Comparison of ENCODE assay signal across 28 mouse cellular contexts in the genomic region with DNA sequence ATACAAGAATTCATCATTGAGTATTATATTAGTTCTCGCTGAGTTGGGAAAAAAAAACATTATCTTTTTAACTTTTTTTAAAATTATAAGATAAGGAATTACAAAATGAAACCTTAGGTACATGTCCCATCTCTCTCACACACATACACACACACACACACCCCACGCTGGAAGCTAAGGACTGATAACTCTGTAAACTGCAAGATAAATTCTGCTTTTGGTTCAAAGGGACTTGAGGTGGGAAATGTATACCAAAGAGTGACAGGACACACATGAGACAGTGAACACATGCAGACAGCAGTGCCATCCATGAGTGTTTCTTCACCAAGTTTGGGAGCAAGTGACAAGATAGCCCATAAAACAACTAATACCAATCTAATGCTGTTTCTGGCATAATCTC.
DNase-seq lines count a peak whose midpoint lies in the region; ATAC-seq lines count a peak whose summit lies in the region.
"Had no signal": no experiment of that assay in that cellular context is flagged by ENCODE, and none has a peak within 500 bp of the region (broad histone marks: within the 10 kb centered on the region; RNA-seq: fewer than 3 reads in every experiment).

No protein-coding gene starts in this region.

- H3K9me3 ChIP-seq in heart, embryonic 11.5 days (replicated peaks; ENCODE audit: control insufficient read depth, low read length): no peaks in the 10 kb centered on the region
- no peaks in the 10 kb centered on the region for H3K9me3 ChIP-seq in liver, embryonic 11.5 days (ENCODE audit: control insufficient read depth, low read length)
- H3K9me3 ChIP-seq in liver, embryonic 16.5 days (replicated peaks; ENCODE audit: control insufficient read depth, low read length): no peaks in the 10 kb centered on the region
- H3K9me3 ChIP-seq: embryonic facial prominence, embryonic 12.5 days; forebrain, embryonic 10.5 days; forebrain, embryonic 15.5 days; G1E; hindbrain, embryonic 13.5 days; lung, embryonic 15.5 days; megakaryocyte, embryonic 14.5 days; midbrain, embryonic 13.5 days had no signal

- peak overlapping the region; percentile 41; the same call in 1 of the 2 replicates for H3K27ac ChIP-seq in heart, embryonic 11.5 days (ENCODE audit: low read depth, low read length)
- H3K27ac ChIP-seq in liver, embryonic 11.5 days (ENCODE audit: low read depth, low read length): no peak overlapping the region
- peak overlapping the region; percentile 70; the same call in 1 of the 2 replicates for H3K27ac ChIP-seq in liver, embryonic 16.5 days (ENCODE audit: low read length)
- H3K27ac ChIP-seq: embryonic facial prominence, embryonic 12.5 days; forebrain, embryonic 10.5 days; forebrain, embryonic 15.5 days; hindbrain, embryonic 13.5 days; lung, embryonic 15.5 days; midbrain, embryonic 13.5 days had no signal

- H3K9ac ChIP-seq in heart, embryonic 11.5 days (ENCODE audit: low read depth, low read length): no peak overlapping the region
- no peak overlapping the region for H3K9ac ChIP-seq in liver, embryonic 11.5 days (ENCODE audit: low read depth, low read length)
- no peak overlapping the region for H3K9ac ChIP-seq in liver, embryonic 16.5 days (ENCODE audit: low read depth, low read length)
- H3K9ac ChIP-seq: embryonic facial prominence, embryonic 12.5 days; forebrain, embryonic 15.5 days; hindbrain, embryonic 13.5 days; lung, embryonic 15.5 days; midbrain, embryonic 13.5 days had no signal

- no peaks in the 10 kb centered on the region for H3K4me1 ChIP-seq in heart, embryonic 11.5 days (ENCODE audit: control insufficient read depth, insufficient read depth, low read length)
- H3K4me1 ChIP-seq in liver, embryonic 11.5 days (replicated peaks; ENCODE audit: control insufficient read depth, insufficient read depth, low read length): peaks cover 9% of the 10 kb centered on the region
- H3K4me1 ChIP-seq in liver, embryonic 16.5 days (ENCODE audit: control insufficient read depth, low read depth, low read length): peaks cover 13% of the 10 kb centered on the region
- H3K4me1 ChIP-seq: embryonic facial prominence, embryonic 12.5 days; forebrain, embryonic 10.5 days; forebrain, embryonic 15.5 days; hindbrain, embryonic 13.5 days; lung, embryonic 15.5 days; midbrain, embryonic 13.5 days had no signal

- no peak overlapping the region for H3K4me2 ChIP-seq in heart, embryonic 11.5 days
- H3K4me2 ChIP-seq in liver, embryonic 11.5 days: no peak overlapping the region
- 0 out of 2 replicates have a peak overlapping the region, but pooled peaks have one; percentile 26 for H3K4me2 ChIP-seq in liver, embryonic 16.5 days (ENCODE audit: low read depth, low read length)
- H3K4me2 ChIP-seq: embryonic facial prominence, embryonic 12.5 days; forebrain, embryonic 15.5 days; hindbrain, embryonic 13.5 days; lung, embryonic 15.5 days; midbrain, embryonic 13.5 days had no signal

- no peaks in the 10 kb centered on the region for H3K36me3 ChIP-seq in heart, embryonic 11.5 days (ENCODE audit: control insufficient read depth, insufficient read depth, low read length)
- no peaks in the 10 kb centered on the region for H3K36me3 ChIP-seq in liver, embryonic 11.5 days (ENCODE audit: control insufficient read depth, insufficient read depth, low read length)
- no peaks in the 10 kb centered on the region for H3K36me3 ChIP-seq in liver, embryonic 16.5 days (ENCODE audit: control insufficient read depth, insufficient read depth)
- H3K36me3 ChIP-seq: embryonic facial prominence, embryonic 12.5 days; forebrain, embryonic 10.5 days; forebrain, embryonic 15.5 days; G1E; hindbrain, embryonic 13.5 days; lung, embryonic 15.5 days; midbrain, embryonic 13.5 days had no signal

- no peaks in the 10 kb centered on the region for H3K27me3 ChIP-seq in heart, embryonic 11.5 days (ENCODE audit: control insufficient read depth, insufficient read depth, low read length)
- no peaks in the 10 kb centered on the region for H3K27me3 ChIP-seq in liver, embryonic 11.5 days (replicated peaks; ENCODE audit: control insufficient read depth, insufficient read depth, low read length)
- no peaks in the 10 kb centered on the region for H3K27me3 ChIP-seq in liver, embryonic 16.5 days (ENCODE audit: control insufficient read depth, insufficient read depth, low read depth, low read length)
- H3K27me3 ChIP-seq: embryonic facial prominence, embryonic 12.5 days; forebrain, embryonic 15.5 days; hindbrain, embryonic 13.5 days; lung, embryonic 15.5 days; megakaryocyte, embryonic 14.5 days; midbrain, embryonic 13.5 days had no signal

- ATAC-seq in heart, embryonic 11.5 days (replicated peaks; ENCODE audit: insufficient number of reproducible peaks, low FRiP score, low TSS enrichment): peak; percentile 72
- ATAC-seq in liver, embryonic 11.5 days (replicated peaks; ENCODE audit: low FRiP score): peak; percentile 77
- ATAC-seq in liver, embryonic 16.5 days (ENCODE audit: low read depth): peak; percentile 72
- ATAC-seq: forebrain, embryonic 15.5 days; midbrain, embryonic 13.5 days; Patski had no signal

- H3K4me3 ChIP-seq in heart, embryonic 11.5 days (ENCODE audit: low read depth, low read length): no peak overlapping the region
- no peak overlapping the region for H3K4me3 ChIP-seq in liver, embryonic 11.5 days (ENCODE audit: low read depth, low read length)
- H3K4me3 ChIP-seq in liver, embryonic 16.5 days (ENCODE audit: low read depth, low read length): no peak overlapping the region
- H3K4me3 ChIP-seq: embryonic facial prominence, embryonic 12.5 days; forebrain, embryonic 10.5 days; forebrain, embryonic 15.5 days; hindbrain, embryonic 13.5 days; lung, embryonic 15.5 days; megakaryocyte, embryonic 14.5 days; midbrain, embryonic 13.5 days had no signal

- WGBS in heart, embryonic 11.5 days (ENCODE audit: insufficient replicate concordance): 50% methylated on average over 2 of the region's 2 CpGs
- WGBS in liver, embryonic 11.5 days: 35% methylated on average over 2 of the region's 2 CpGs
- 26% methylated on average over 2 of the region's 2 CpGs for WGBS in liver, embryonic 16.5 days (ENCODE audit: insufficient replicate concordance)

- DNase-seq in heart, postnatal 4 days: no peak
- no peak for DNase-seq in liver, embryonic 11.5 days (ENCODE audit: low spot score)
- no peak for DNase-seq in urinary bladder, postnatal 25 days (ENCODE audit: low spot score)
- no peak for DNase-seq in right cerebral cortex, adult 18-20 months
- DNase-seq in left cerebral cortex, adult 18-20 months (ENCODE audit: low spot score in 2 of 2): no peak
- DNase-seq: adrenal gland, postnatal 10 days; cerebellum, adult 11-12 months; cerebellum, adult 9-11 months; embryo, embryonic 11 days; gastrocnemius, postnatal 36 days; heart, adult 18-20 months; heart, postnatal 14 days; kidney, adult 9 months; kidney, postnatal 10 days; left cerebral cortex, postnatal 4 days; lung, postnatal 36 days; right cerebral cortex, postnatal 14 days had no signal
